Mouse (Mus musculus) CH12.LX (cell line): ENCODE results near the gene Atp5g3. TPM values are rescaled to one million over a fixed set of nuclear protein-coding genes. Genes with fewer than 3 reads are reported as not detected.

Source experiments
- DNase-seq: peaks from one replicate; pipeline ENCODE4 v3.0.0-alpha.2; 2013; ENCODE audit errors: extremely low read depth
- H3K27ac ChIP-seq: 2 replicates; pipeline ENCODE4 v1.5.1; 2012; ENCODE audit warnings: low read depth, mild to moderate bottlenecking, control low read depth, moderate library complexity; ENCODE audit not compliant: insufficient read depth
- H3K27me3 ChIP-seq: replicated peaks from 2 replicates; pipeline ENCODE3; 2012; ENCODE audit warnings: inconsistent platforms
- H3K36me3 ChIP-seq, 2 experiments: replicated peaks in 1 of 2; 2 replicates each; pipeline versions ENCODE3 to v1.6.1; 2012; ENCODE audit warnings: inconsistent platforms in 1 of 2, low read length in 1 of 2, mild to moderate bottlenecking in 1 of 2, mixed read lengths in 1 of 2, moderate library complexity in 1 of 2; ENCODE audit not compliant: control insufficient read depth in 1 of 2, insufficient read depth in 1 of 2
- H3K4me1 ChIP-seq, 2 experiments: 2 replicates each; pipeline ENCODE4 v1.6.1; 2012; ENCODE audit warnings: inconsistent platforms in 1 of 2, moderate library complexity in 1 of 2; ENCODE audit not compliant: insufficient read depth in 2 of 2, control insufficient read depth in 1 of 2
- H3K4me2 ChIP-seq: 2 replicates; pipeline ENCODE4 v1.6.1; 2012; ENCODE audit warnings: low read depth, mild to moderate bottlenecking, control low read depth; ENCODE audit not compliant: poor library complexity, insufficient read depth, severe bottlenecking
- H3K4me3 ChIP-seq, 3 experiments: fragments of 150-350 bp in 1 of 3; sonication (generic) in 1 of 3; replicated peaks in 1 of 3; 2 replicates each; pipeline versions ENCODE3 to v1.5.1; 2011 to 2012; ENCODE audit warnings: low read depth in 2 of 3, low read length in 2 of 3, mild to moderate bottlenecking in 2 of 3, moderate library complexity in 2 of 3, control low read depth in 1 of 3, improper control_type of control experiment in 1 of 3, inconsistent platforms in 1 of 3, mixed read lengths in 1 of 3; ENCODE audit not compliant: poor library complexity in 1 of 3
- H3K79me2 ChIP-seq: replicated peaks from 2 replicates; pipeline ENCODE4 v1.6.1; 2012; ENCODE audit warnings: mild to moderate bottlenecking, moderate library complexity; ENCODE audit not compliant: control insufficient read depth, poor library complexity, insufficient read depth, severe bottlenecking; ENCODE audit errors: extremely low read depth
- H3K9ac ChIP-seq: 2 replicates; pipeline ENCODE4 v1.6.1; 2012; ENCODE audit warnings: low read depth, mild to moderate bottlenecking, control low read depth, moderate library complexity; ENCODE audit not compliant: insufficient read depth
- H3K9me3 ChIP-seq: replicated peaks from 2 replicates; pipeline ENCODE3; 2012; ENCODE audit warnings: low read length, inconsistent platforms, mixed read lengths
- CHD1 ChIP-seq: IDR thresholded peaks from 2 replicates; pipeline ENCODE4 v1.6.1; 2012; ENCODE audit warnings: low read depth, low read length, improper control_type of control experiment, inconsistent platforms
- CTCF ChIP-seq, 2 experiments: IDR thresholded peaks in 1 of 2; conservative IDR thresholded peaks in 1 of 2; 2 replicates each; pipeline ENCODE4 v1.5.1; 2011 to 2012; ENCODE audit warnings: low read depth in 2 of 2, low read length in 2 of 2, improper control_type of control experiment in 1 of 2, inconsistent platforms in 1 of 2, mild to moderate bottlenecking in 1 of 2, moderate library complexity in 1 of 2
- ELF1 ChIP-seq: IDR thresholded peaks from 2 replicates; pipeline ENCODE4 v1.6.1; 2014; ENCODE audit warnings: low read depth, mild to moderate bottlenecking, inconsistent platforms, low read length, improper control_type of control experiment
- GABPA ChIP-seq: IDR thresholded peaks from 2 replicates; pipeline ENCODE4 v1.6.1; 2012; ENCODE audit warnings: low read depth, low read length, improper control_type of control experiment, inconsistent platforms; ENCODE audit not compliant: insufficient replicate concordance
- HCFC1 ChIP-seq: IDR thresholded peaks from 2 replicates; pipeline ENCODE4 v1.6.1; 2012; ENCODE audit warnings: low read depth, mild to moderate bottlenecking, inconsistent platforms, low read length, improper control_type of control experiment
- IRF4 ChIP-seq: IDR thresholded peaks from 2 replicates; pipeline ENCODE4 v1.6.1; 2014; ENCODE audit warnings: low read depth, mild to moderate bottlenecking, inconsistent platforms, low read length, improper control_type of control experiment
- MAZ ChIP-seq: IDR thresholded peaks from 2 replicates; pipeline ENCODE4 v1.6.1; 2012; ENCODE audit warnings: low read depth, mild to moderate bottlenecking, inconsistent platforms, low read length, improper control_type of control experiment, moderate library complexity
- MYC ChIP-seq: IDR thresholded peaks from 2 replicates; pipeline ENCODE4 v1.6.1; 2011; ENCODE audit warnings: low read depth, mild to moderate bottlenecking, improper control_type of control experiment, low read length
- NELFE ChIP-seq: IDR thresholded peaks from 2 replicates; pipeline ENCODE4 v1.6.1; 2011; ENCODE audit warnings: low read depth, low read length, improper control_type of control experiment
- POLR2A ChIP-seq: IDR thresholded peaks from 2 replicates; pipeline ENCODE4 v1.6.1; 2011; ENCODE audit warnings: low read depth, mild to moderate bottlenecking, improper control_type of control experiment, low read length
- USF1 ChIP-seq: IDR thresholded peaks from 2 replicates; pipeline ENCODE4 v1.6.1; 2014; ENCODE audit warnings: low read depth, mild to moderate bottlenecking, inconsistent platforms, low read length, improper control_type of control experiment
- USF2 ChIP-seq: conservative IDR thresholded peaks from 2 replicates; pipeline ENCODE4 v1.6.1; 2011; ENCODE audit warnings: low read depth, low read length, improper control_type of control experiment
- ZKSCAN1 ChIP-seq: IDR thresholded peaks from 2 replicates; pipeline ENCODE4 v1.6.1; 2012; ENCODE audit warnings: low read depth, inconsistent platforms, low read length, improper control_type of control experiment, borderline replicate concordance
- ZMIZ1 ChIP-seq: IDR thresholded peaks from 2 replicates; pipeline ENCODE4 v1.6.1; 2012; ENCODE audit warnings: low read depth, mild to moderate bottlenecking, inconsistent platforms, low read length, improper control_type of control experiment
- ZNF384 ChIP-seq: IDR thresholded peaks from 2 replicates; pipeline ENCODE4 v1.6.1; 2012; ENCODE audit warnings: low read depth, low read length, improper control_type of control experiment, inconsistent platforms
- dilution Hi-C: fragments of 300-500 bp; cut with MboI; formaldehyde crosslinking; loops from 2 replicates; pipeline ENCODE4 v1.14.3; 2020; ENCODE audit warnings: low sequenced_read_pairs; ENCODE audit not compliant: extremely low pct_unique_long_range_greater_than_20kb, extremely low pct_ligation_motif_present
- in situ Hi-C: fragments of 300-500 bp; cut with MboI; formaldehyde crosslinking; loops from 3 replicates; pipeline ENCODE4 v1.14.3; 2019; ENCODE audit warnings: low sequenced_read_pairs, low pct_ligation_motif_present, low pct_unique_long_range_greater_than_20kb, mixed read lengths
- polyA plus RNA-seq: library from polyadenylated mRNA; unstranded; fragments of >175 nt; gene quantifications from 2 replicates; pipeline ENCODE4 v1.2.1, GENCODE M21; 2012; ENCODE audit warnings: low read depth; ENCODE audit not compliant: insufficient read length
- total RNA-seq, 2 experiments: library from RNA; depleted of rRNA; stranded (reverse); fragments of 300-350 nt in 1 of 2; fragments of >200 nt in 1 of 2; gene quantifications; 2 replicates each; pipeline ENCODE4 v1.2.3; 2012 to 2014

The Atp5g3 gene
- total and polyA plus RNA-seq, 3 experiments = 316 to 453 (median 427) TPM

- TF ChIP-seq HCFC1 (peak; percentile 85), GABPA (no peak; the same call in 1 of the 2 replicates)
Observed at GRCm38 (mm10) chr2:73892464-73893296, 18.4 kb downstream of the Atp5g3 start, which contains the start of gene Atf2 (continued).

- H3K4me2 ChIP-seq = peak overlapping the region; percentile 100
- no peak for DNase-seq
- H3K4me3 ChIP-seq = peak overlapping the region; percentile 87 to 99 (median 99)
- no peaks in the 10 kb centered on the region for H3K9me3 ChIP-seq
- peaks cover 2 to 19% of the 10 kb centered on the region in 2 experiments; a peak in 3 of 4 replicates for H3K4me1 ChIP-seq
- peak overlapping the region; percentile 69 for H3K27ac ChIP-seq
- no peaks in the 10 kb centered on the region for H3K27me3 ChIP-seq
- H3K79me2 ChIP-seq = peaks cover 37% of the 10 kb centered on the region
- dilution Hi-C loops = no loop called here
- peaks cover 0 to under 1% of the 10 kb centered on the region in 2 experiments for H3K36me3 ChIP-seq
- H3K9ac ChIP-seq = peak overlapping the region; percentile 99
- TF ChIP-seq MAZ = no peak
- no peak for TF ChIP-seq IRF4
- no peak for TF ChIP-seq ZMIZ1
- no peak for TF ChIP-seq USF2
- no peak for TF ChIP-seq NELFE
- no peak for TF ChIP-seq CTCF (conservative IDR thresholded peaks at IDR 0.05 in 1 of 2, IDR thresholded peaks at IDR 0.05 in 1 of 2; ENCODE audit: low read depth in 2 of 2, low read length in 2 of 2)
- no peak for TF ChIP-seq USF1
- TF ChIP-seq ZNF384 = no peak
- no peak for TF ChIP-seq CHD1
- no peak for TF ChIP-seq ZKSCAN1
- TF ChIP-seq MYC = no peak
- TF ChIP-seq, all 38 proteins: peak for 0
- in situ Hi-C loops = loop anchor here (25.0 kb wide), 1 partner anchor 330 kb away; no protein-coding TSS in a partner anchor
Observed at GRCm38 (mm10) chr2:73891701-73892463, 19.2 kb downstream of the Atp5g3 start.

GRCm38 (mm10) chr2:73885997-73886396 is 25.1 kb downstream of the Atp5g3 start:
- dilution Hi-C loops = no loop called here
- no peak overlapping the region for H3K4me3 ChIP-seq
- H3K9me3 ChIP-seq = no peaks in the 10 kb centered on the region
- peaks cover 0 to 7% of the 10 kb centered on the region in 2 experiments for H3K36me3 ChIP-seq
- no peak overlapping the region for H3K4me2 ChIP-seq
- in situ Hi-C loops = loop anchor here (25.0 kb wide), 1 partner anchor 324 kb away; no protein-coding TSS in a partner anchor
- no peak for DNase-seq
- TF ChIP-seq MYC (0 out of 2 replicates have a peak, but pooled peaks have one; percentile 15), POLR2A (no peak), ELF1 (no peak), CTCF (conservative IDR thresholded peaks at IDR 0.05 in 1 of 2, IDR thresholded peaks at IDR 0.05 in 1 of 2; ENCODE audit: low read depth in 2 of 2, low read length in 2 of 2) (peak in 1 of 2 experiments; percentile 39; a peak in 2 of 4 replicates)
- TF ChIP-seq, all 38 proteins: peak for 2
- H3K9ac ChIP-seq = no peak overlapping the region
- H3K4me1 ChIP-seq = peaks cover 0 to 9% of the 10 kb centered on the region in 2 experiments; a peak in 1 of 4 replicates
- H3K27me3 ChIP-seq = no peaks in the 10 kb centered on the region
- H3K79me2 ChIP-seq = peaks cover 40% of the 10 kb centered on the region
- no peak overlapping the region for H3K27ac ChIP-seq
